Mouse (Mus musculus) natural killer cell, adult 2 months (primary cell): ENCODE results near the gene Ttll13.

Experiments used
- DNase-seq, 2 experiments: peaks; one replicate each; pipeline ENCODE4 v3.0.0; 2022; ENCODE audit warnings: low spot score in 2 of 2

Ttll13 gene

GRCm38 (mm10) chr7:80264606-80265005 is 18.4 kb downstream of the Ttll13 start:
- no peak for DNase-seq

- no peak for DNase-seq
Observed at GRCm38 (mm10) chr7:80267764-80268163, 21.6 kb downstream of the Ttll13 start.

- peak; percentile 88 to 91 for DNase-seq
Observed at GRCm38 (mm10) chr7:80268897-80269750, 22.9 kb downstream of the Ttll13 start, which contains the start of gene Vps33b. Gene Vps33b, plus strand, starts transcription at chr7:80269649.

GRCm38 (mm10) chr7:80269751-80270255 is 23.6 kb downstream of the Ttll13 start:
- DNase-seq: no peak

- DNase-seq: no peak
Observed at GRCm38 (mm10) chr7:80273456-80273855, 27.3 kb downstream of the Ttll13 start.

GRCm38 (mm10) chr7:80276374-80276773 is 30.2 kb downstream of the Ttll13 start:
- DNase-seq: no peak

GRCm38 (mm10) chr7:80280032-80280431 is 33.9 kb downstream of the Ttll13 start:
- no peak for DNase-seq

GRCm38 (mm10) chr7:80280998-80281397 is 34.8 kb downstream of the Ttll13 start:
- no peak for DNase-seq

GRCm38 (mm10) chr7:80281646-80282045 is 35.5 kb downstream of the Ttll13 start:
- DNase-seq: no peak

GRCm38 (mm10) chr7:80283226-80283918 is 37.2 kb downstream of the Ttll13 start:
- no peak for DNase-seq

- DNase-seq: no peak
Observed at GRCm38 (mm10) chr7:80284391-80284790, 38.2 kb downstream of the Ttll13 start.

GRCm38 (mm10) chr7:80285725-80286124 is 39.5 kb downstream of the Ttll13 start:
- DNase-seq: no peak

- DNase-seq: no peak
Observed at GRCm38 (mm10) chr7:80287736-80288135, 41.6 kb downstream of the Ttll13 start.

- peak; percentile 98 for DNase-seq
Observed at GRCm38 (mm10) chr7:80294062-80294763, 48.0 kb downstream of the Ttll13 start, which contains the start of gene Prc1. Gene Prc1, plus strand, starts transcription at chr7:80294450.

- DNase-seq: no peak
Observed at GRCm38 (mm10) chr7:80294764-80295648, 48.8 kb downstream of the Ttll13 start.

GRCm38 (mm10) chr7:80296462-80296861 is 50.3 kb downstream of the Ttll13 start:
- DNase-seq: no peak

GRCm38 (mm10) chr7:80297041-80297440 is 50.9 kb downstream of the Ttll13 start:
- DNase-seq: no peak

- DNase-seq: no peak
Observed at GRCm38 (mm10) chr7:80298754-80299153, 52.6 kb downstream of the Ttll13 start.

GRCm38 (mm10) chr7:80299568-80299967 is 53.4 kb downstream of the Ttll13 start:
- peak; percentile 12 to 35 for DNase-seq

- no peak for DNase-seq
Observed at GRCm38 (mm10) chr7:80301522-80301921, 55.3 kb downstream of the Ttll13 start.

GRCm38 (mm10) chr7:80307766-80308165 is 61.6 kb downstream of the Ttll13 start:
- DNase-seq: no peak
